ENCODE assay signal across 11 mouse cellular contexts in the genomic region with DNA sequence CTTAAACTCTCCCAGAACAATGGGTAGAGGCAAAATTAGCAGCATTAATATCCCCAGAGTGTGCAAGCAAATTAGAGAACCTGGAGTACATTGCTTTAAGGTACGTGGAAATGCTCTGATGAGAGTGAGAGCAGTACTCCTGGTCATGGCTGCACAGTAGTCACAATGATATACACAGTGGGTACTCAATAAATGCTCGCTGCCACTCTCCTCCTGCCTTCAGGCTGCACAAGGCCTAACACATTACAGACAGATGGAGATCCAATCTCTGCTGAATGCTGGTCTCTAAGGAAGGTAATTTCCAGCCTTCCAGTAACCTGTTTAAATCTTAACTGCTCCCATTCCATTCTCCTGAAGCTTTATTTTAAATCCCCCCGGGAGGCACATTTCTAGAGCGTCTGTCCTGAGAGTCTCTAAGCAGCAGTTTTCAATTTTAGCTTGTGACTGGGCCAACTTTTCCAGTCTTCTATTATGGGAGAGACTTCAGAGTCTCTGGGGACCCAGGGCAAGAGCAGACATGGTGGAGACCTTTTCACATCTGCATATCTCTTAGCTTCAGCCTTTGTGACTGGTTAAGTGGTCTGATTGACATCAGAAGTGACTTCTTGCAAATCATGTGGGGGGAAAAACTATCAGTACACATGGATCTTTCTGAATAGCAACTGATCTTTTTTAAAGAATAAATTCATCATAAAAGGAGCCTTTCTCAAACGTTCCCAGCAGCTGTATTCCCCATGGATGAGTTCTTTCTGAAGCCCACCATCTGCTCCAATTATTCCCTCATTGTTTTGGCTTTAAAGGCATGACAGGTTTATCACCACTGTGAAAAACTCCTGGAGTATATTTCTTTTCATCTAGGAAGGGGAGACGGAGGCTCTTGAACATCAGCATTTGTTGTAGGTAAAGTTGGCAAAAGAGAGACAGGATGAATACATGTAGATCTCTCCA.
DNase-seq lines count a peak whose midpoint lies in the region; ATAC-seq lines count a peak whose summit lies in the region.
"Had no signal": no experiment of that assay in that cellular context is flagged by ENCODE, and none has a peak within 500 bp of the region (broad histone marks: within the 10 kb centered on the region; RNA-seq: fewer than 3 reads in every experiment).

No protein-coding gene starts in this region.

- 42% methylated on average over 6 of the region's 6 CpGs for WGBS in forebrain, embryonic 14.5 days
- WGBS in limb, embryonic 13.5 days, result 14% methylated on average over 6 of the region's 6 CpGs
- 50% methylated on average over 6 of the region's 6 CpGs for WGBS in stomach, embryonic 16.5 days

- ATAC-seq in forebrain, embryonic 14.5 days, result peak; percentile 70
- peak; percentile 66 for ATAC-seq in limb, embryonic 13.5 days (ENCODE audit: low FRiP score, low read depth)
- ATAC-seq in stomach, embryonic 16.5 days (ENCODE audit: insufficient read depth, low FRiP score), result no peak

- peak overlapping the region; percentile 75 for H3K27ac ChIP-seq in forebrain, embryonic 14.5 days (ENCODE audit: low read depth, low read length)
- peak overlapping the region; percentile 73; the same call in 1 of the 2 replicates for H3K27ac ChIP-seq in limb, embryonic 13.5 days
- H3K27ac ChIP-seq in stomach, embryonic 16.5 days (ENCODE audit: low read length), result peak overlapping the region; percentile 38; the same call in 1 of the 2 replicates

- no peaks in the 10 kb centered on the region for H3K36me3 ChIP-seq in forebrain, embryonic 14.5 days (ENCODE audit: control insufficient read depth, insufficient read depth, low read length)
- no peaks in the 10 kb centered on the region for H3K36me3 ChIP-seq in limb, embryonic 13.5 days
- no peaks in the 10 kb centered on the region for H3K36me3 ChIP-seq in stomach, embryonic 16.5 days (ENCODE audit: control insufficient read depth, insufficient read depth, low read length)

- H3K9ac ChIP-seq in forebrain, embryonic 14.5 days (ENCODE audit: low read length), result no peak overlapping the region
- no peak overlapping the region for H3K9ac ChIP-seq in limb, embryonic 13.5 days
- no peak overlapping the region for H3K9ac ChIP-seq in stomach, embryonic 16.5 days (ENCODE audit: low read length)

- no peaks in the 10 kb centered on the region for H3K27me3 ChIP-seq in forebrain, embryonic 14.5 days (replicated peaks; ENCODE audit: control insufficient read depth, insufficient read depth, low read length)
- H3K27me3 ChIP-seq in limb, embryonic 13.5 days, result no peaks in the 10 kb centered on the region
- no peaks in the 10 kb centered on the region for H3K27me3 ChIP-seq in stomach, embryonic 16.5 days (ENCODE audit: control insufficient read depth, insufficient read depth, low read length)

- peak; percentile 9 for DNase-seq in retina, embryonic 14.5 days (ENCODE audit: low spot score)
- DNase-seq in retina, postnatal 1 day, result no peak
- DNase-seq in forebrain, embryonic 14.5 days (ENCODE audit: low spot score), result peak; percentile 53
- no peak for DNase-seq in urinary bladder, postnatal 4 days (ENCODE audit: low spot score in 2 of 2)
- DNase-seq in right cerebral cortex, postnatal 10 days (ENCODE audit: low spot score in 2 of 2), result no peak
- DNase-seq in cerebellum, adult 9-10 months, result no peak
- DNase-seq: adrenal gland, postnatal 14 days; gastrocnemius, postnatal 36 days had no signal

- no peak overlapping the region for H3K4me3 ChIP-seq in forebrain, embryonic 14.5 days (ENCODE audit: low read depth, low read length)
- H3K4me3 ChIP-seq in limb, embryonic 13.5 days, result no peak overlapping the region
- H3K4me3 ChIP-seq in stomach, embryonic 16.5 days (replicated peaks; ENCODE audit: low read length), result no peak overlapping the region

- peaks cover 14% of the 10 kb centered on the region for H3K4me1 ChIP-seq in forebrain, embryonic 14.5 days (ENCODE audit: control insufficient read depth, insufficient read depth, low read length)
- H3K4me1 ChIP-seq in limb, embryonic 13.5 days, result peaks cover 18% of the 10 kb centered on the region
- H3K4me1 ChIP-seq in stomach, embryonic 16.5 days (ENCODE audit: control insufficient read depth, insufficient read depth, low read length), result 0 out of 2 replicates have a peak, but pooled peaks cover 6% of the 10 kb centered on the region

- H3K9me3 ChIP-seq in forebrain, embryonic 14.5 days (replicated peaks; ENCODE audit: control insufficient read depth, low read length), result no peaks in the 10 kb centered on the region
- H3K9me3 ChIP-seq in limb, embryonic 13.5 days, result no peaks in the 10 kb centered on the region
- H3K9me3 ChIP-seq in stomach, embryonic 16.5 days (replicated peaks; ENCODE audit: control insufficient read depth, low read length), result no peaks in the 10 kb centered on the region

- no peak overlapping the region for H3K4me2 ChIP-seq in forebrain, embryonic 14.5 days (ENCODE audit: low read length)
- H3K4me2 ChIP-seq in limb, embryonic 13.5 days (replicated peaks), result no peak overlapping the region
- no peak overlapping the region for H3K4me2 ChIP-seq in stomach, embryonic 16.5 days (ENCODE audit: low read depth, low read length)
- H3K4me2 ChIP-seq: liver, embryonic 11.5 days had no signal

Comparison
In these comparisons a context has a peak if more than half of its experiments do, and no peak if none do; other contexts are left out.
1. DNase-seq: peak in retina, embryonic 14.5 days (single experiment) and forebrain, embryonic 14.5 days (single experiment); none in retina, postnatal 1 day (single experiment), urinary bladder, postnatal 4 days (0 of 2), right cerebral cortex, postnatal 10 days (0 of 2) and cerebellum, adult 9-10 months (single experiment).
2. Peak in every context shown above with its lines, with median percentiles within 50 percentile points of each other: H3K27ac ChIP-seq.